Mouse (Mus musculus) testis, adult 2 months (tissue): ENCODE measurements around the gene Wdr62.

Experiments
- CTCF ChIP-seq: fragments of 200-500 bp; IDR thresholded peaks from 2 replicates; pipeline ENCODE4 v1.5.1; 2012; ENCODE audit warnings: low read depth, mild to moderate bottlenecking, inconsistent platforms, low read length, moderate library complexity; ENCODE audit not compliant: control insufficient read depth, insufficient read depth, insufficient replicate concordance
- POLR2A ChIP-seq: fragments of 200-500 bp; IDR thresholded peaks from 2 replicates; pipeline ENCODE4 v1.6.1; 2012; ENCODE audit warnings: low read depth, mild to moderate bottlenecking, inconsistent platforms, low read length, moderate library complexity; ENCODE audit not compliant: control insufficient read depth

DNA sequence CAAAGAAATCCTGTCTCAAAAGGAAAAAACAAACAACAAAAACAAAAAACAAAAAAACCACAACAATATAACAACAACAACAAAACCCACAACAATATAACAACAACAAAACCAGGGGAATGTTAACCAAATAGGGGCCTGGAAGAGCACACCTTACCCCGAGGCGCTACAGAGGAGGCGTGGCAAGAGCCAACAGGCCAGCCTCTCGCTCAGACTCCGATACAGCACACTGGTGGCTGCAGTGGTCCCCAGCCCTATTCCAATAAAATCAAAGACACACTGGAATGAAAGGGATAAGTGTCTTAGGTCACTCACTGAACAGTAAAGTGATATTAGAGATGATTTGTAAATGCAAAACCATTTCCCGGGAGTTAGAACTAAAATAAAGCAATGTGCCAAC is 683 bp downstream of the Wdr62 start:
- TF ChIP-seq CTCF (no peak), POLR2A (no peak)
